Mouse (Mus musculus) ovary, adult 18-20 months (tissue): Measurements from ENCODE around the gene Tyrp1.

Source experiments
- DNase-seq: peaks from one replicate; pipeline ENCODE4 v3.0.0; 2022; ENCODE audit warnings: low spot score, mixed read lengths

Gene Tyrp1

DNA sequence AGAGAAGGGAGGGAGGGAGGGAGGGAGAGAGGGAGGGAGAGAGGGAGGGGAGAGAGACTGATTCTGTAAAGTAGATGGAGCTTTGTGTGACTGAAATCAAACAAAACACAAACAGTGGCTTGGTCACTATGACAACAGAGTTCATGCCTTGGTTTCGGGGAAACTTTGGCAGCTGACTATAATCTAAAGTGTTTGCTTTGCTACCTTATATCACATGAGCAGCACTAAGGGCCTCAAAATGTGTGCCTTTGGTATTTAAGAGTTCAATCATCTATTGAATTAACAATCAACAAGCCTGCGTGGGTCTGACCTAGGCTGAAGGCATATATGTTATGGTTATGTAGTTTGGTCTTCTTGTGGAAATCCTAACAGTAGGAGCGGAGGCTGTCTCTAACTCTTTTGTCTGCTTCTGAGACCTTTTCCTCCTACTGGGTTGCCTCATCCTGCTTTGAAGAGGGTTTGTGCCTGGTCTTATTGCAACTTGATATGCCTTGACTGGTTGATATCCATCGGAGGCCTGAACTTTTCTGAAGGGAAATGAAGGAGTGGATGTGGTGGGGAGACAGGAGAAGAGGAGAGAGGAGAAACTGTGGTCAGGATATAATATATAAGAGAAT is 61.5 kb downstream of the Tyrp1 start:
- DNase-seq, result no peak
